Mouse (Mus musculus) MEL-GATA-1-ER (cell line): Measurements from ENCODE around the gene Lrrc8a.

Source experiments
- DNase-seq: peaks from one replicate; pipeline ENCODE4 v3.0.0-alpha.2; 2012; ENCODE audit warnings: low read depth; ENCODE audit errors: extremely low read depth

Gene Lrrc8a

GRCm38 (mm10) chr2:30299525-30299924 is 62.0 kb downstream of the Lrrc8a start:
- no peak for DNase-seq

- no peak for DNase-seq
Observed at GRCm38 (mm10) chr2:30299966-30300365, 62.5 kb downstream of the Lrrc8a start.

GRCm38 (mm10) chr2:30306087-30306486 is 68.6 kb downstream of the Lrrc8a start:
- DNase-seq: no peak

- DNase-seq: no peak
Observed at GRCm38 (mm10) chr2:30309351-30309750, 71.8 kb downstream of the Lrrc8a start.

- DNase-seq: no peak
Observed at GRCm38 (mm10) chr2:30311481-30311880, 74.0 kb downstream of the Lrrc8a start.
